Mouse (Mus musculus) lung, postnatal 0 days (tissue): ENCODE measurements at regions not wholly inside any gene's neighbourhood (a gene's known extent, or its start where the extent isn't known, plus 50 kb on each side); places are given as distances from the start of the nearest gene placed in this dataset.

Source experiments
- CTCF ChIP-seq: IDR thresholded peaks from 2 replicates; pipeline ENCODE4 v1.5.1; 2016; ENCODE audit warnings: antibody characterized with exemption, mild to moderate bottlenecking
- EP300 ChIP-seq: IDR thresholded peaks from 2 replicates; pipeline ENCODE4 v1.6.1; 2016; ENCODE audit warnings: antibody characterized with exemption, mild to moderate bottlenecking, control low read depth

GRCm38 (mm10) chr8:34686371-34686770, 574.8 kb upstream of the Gm10131 start:
- no peak for TF ChIP-seq CTCF
- no peak for TF ChIP-seq EP300
